Comparison of ENCODE assay signal across 25 mouse cellular contexts in genomic region chr10:93855126-93855525, GRCm38 (mm10). TPM values are rescaled to one million over a fixed set of nuclear protein-coding genes. Genes with fewer than 3 reads are reported as not detected.
DNase-seq lines count a peak whose midpoint lies in the region; ATAC-seq and TF ChIP-seq lines count a peak whose summit lies in the region.
"Had no signal": no experiment of that assay in that cellular context is flagged by ENCODE, and none has a peak within 500 bp of the region (broad histone marks: within the 10 kb centered on the region; RNA-seq: fewer than 3 reads in every experiment).

No protein-coding gene starts in this region.

- no peak overlapping the region for H3K4me2 ChIP-seq in intestine, embryonic 14.5 days (ENCODE audit: low read length)
- H3K4me2 ChIP-seq in intestine, embryonic 16.5 days (ENCODE audit: low read depth, low read length) = no peak overlapping the region

- DNase-seq in heart, adult 11 months = peak; percentile 68
- DNase-seq in heart, postnatal 10 days = no peak
- DNase-seq in intestine, embryonic 14.5 days (ENCODE audit: low spot score) = peak; percentile 12
- DNase-seq in MEL (ENCODE audit: low read depth, low spot score) (peak; percentile 71), MEL-GATA-1-ER (ENCODE audit: extremely low read depth, low read depth) (peak; percentile 52)
- DNase-seq in layer of hippocampus, adult 18-20 months (ENCODE audit: low spot score in 2 of 2) = no peak
- no peak for DNase-seq in gastrocnemius, postnatal 36 days
- DNase-seq: adrenal gland, adult 2 months; adrenal gland, adult 8-10 months; adrenal gland, postnatal 10 days; adrenal gland, postnatal 14 days; adrenal gland, postnatal 25 days; adrenal gland, postnatal 36 days; B cell, adult 2 months; cerebellum, adult 11 months; cerebellum, adult 11-12 months; cerebellum, adult 18-20 months; cerebellum, adult 2 months had no signal

- no peak for ATAC-seq in intestine, embryonic 14.5 days (replicated peaks; ENCODE audit: low FRiP score, low TSS enrichment, low read depth)
- no peak for ATAC-seq in intestine, embryonic 16.5 days
- ATAC-seq: activated CD4-positive, CD25-positive, alpha-beta regulatory T cell, adult 4 months; CD4-positive, CD25-positive, alpha-beta regulatory T cell, adult 4 months; Patski had no signal

- TF ChIP-seq EP300 in MEL (IDR thresholded peaks at IDR 0.05; ENCODE audit: low read depth in 1 of 2, low read length in 2 of 2) = peak; percentile 40 to 64; a peak in 3 of 4 replicates

- no peaks in the 10 kb centered on the region for H3K27me3 ChIP-seq in intestine, embryonic 14.5 days (replicated peaks; ENCODE audit: control insufficient read depth, insufficient read depth, low read length)
- H3K27me3 ChIP-seq in intestine, embryonic 16.5 days (replicated peaks; ENCODE audit: control insufficient read depth, insufficient read depth, low read length) = no peaks in the 10 kb centered on the region
- H3K27me3 ChIP-seq in MEL (ENCODE audit: control insufficient read depth in 1 of 2, insufficient read depth in 2 of 2, low read length in 2 of 2) = no peaks in the 10 kb centered on the region
- H3K27me3 ChIP-seq: CH12.LX, Patski had no signal

- H3K36me3 ChIP-seq in intestine, embryonic 14.5 days (ENCODE audit: control insufficient read depth, insufficient read depth, low read length) = peaks cover 14% of the 10 kb centered on the region
- H3K36me3 ChIP-seq in intestine, embryonic 16.5 days (ENCODE audit: control insufficient read depth, insufficient read depth, low read length) = peaks cover 3% of the 10 kb centered on the region; the same call in 1 of the 2 replicates
- H3K36me3 ChIP-seq in MEL (ENCODE audit: control insufficient read depth in 1 of 2, insufficient read depth in 2 of 2, low read length in 2 of 2) = peaks cover 1 to 13% of the 10 kb centered on the region in 2 experiments

- no peak for TF ChIP-seq RAD21 in MEL (IDR thresholded peaks at IDR 0.05; ENCODE audit: low read depth, low read length)

- H3K27ac ChIP-seq in intestine, embryonic 14.5 days (ENCODE audit: low read depth) = no peak overlapping the region
- no peak overlapping the region for H3K27ac ChIP-seq in intestine, embryonic 16.5 days (ENCODE audit: low read length)
- peak overlapping the region; percentile 46 for H3K27ac ChIP-seq in MEL (ENCODE audit: control insufficient read depth, low read depth, low read length)

- no peak overlapping the region for H3K4me3 ChIP-seq in intestine, embryonic 14.5 days (ENCODE audit: low read depth, low read length)
- H3K4me3 ChIP-seq in intestine, embryonic 16.5 days (ENCODE audit: low read length) = no peak overlapping the region
- peak overlapping the region in 1 of 2 experiments; percentile 33; a peak in 2 of 4 replicates for H3K4me3 ChIP-seq in MEL (ENCODE audit: control insufficient read depth in 1 of 2, insufficient read depth in 1 of 2, low read depth in 2 of 2, low read length in 2 of 2)

- no peak overlapping the region for H3K9ac ChIP-seq in intestine, embryonic 14.5 days (ENCODE audit: low read length)
- H3K9ac ChIP-seq in intestine, embryonic 16.5 days (ENCODE audit: low read depth, low read length) = no peak overlapping the region
- no peak overlapping the region for H3K9ac ChIP-seq in MEL (ENCODE audit: control insufficient read depth, low read depth, low read length, poor library complexity, severe bottlenecking)

- no peaks in the 10 kb centered on the region for H3K79me2 ChIP-seq in MEL (ENCODE audit: control insufficient read depth, insufficient read depth, low read length, poor library complexity)

- TF ChIP-seq POLR2A in MEL (IDR thresholded peaks at IDR 0.05; ENCODE audit: control insufficient read depth in 1 of 2, insufficient read depth in 1 of 2, low read depth in 1 of 2, low read length in 2 of 2, poor library complexity in 1 of 2) = no peak

- no peaks in the 10 kb centered on the region for H3K9me3 ChIP-seq in intestine, embryonic 14.5 days (ENCODE audit: control insufficient read depth, low read length)
- no peaks in the 10 kb centered on the region for H3K9me3 ChIP-seq in intestine, embryonic 16.5 days (ENCODE audit: control insufficient read depth, low read length)
- no peaks in the 10 kb centered on the region for H3K9me3 ChIP-seq in MEL (replicated peaks; ENCODE audit: insufficient read depth, low read length)
- H3K9me3 ChIP-seq: G1E had no signal

- no peak for TF ChIP-seq CTCF in MEL (IDR thresholded peaks at IDR 0.05 in 2 of 3, conservative IDR thresholded peaks at IDR 0.05 in 1 of 3; ENCODE audit: control insufficient read depth in 1 of 3, insufficient read depth in 1 of 3, low read depth in 2 of 3, low read length in 3 of 3, poor library complexity in 1 of 3, severe bottlenecking in 1 of 3)

- H3K4me1 ChIP-seq in intestine, embryonic 14.5 days (replicated peaks; ENCODE audit: control insufficient read depth, insufficient read depth, low read length) = no peaks in the 10 kb centered on the region
- no peaks in the 10 kb centered on the region for H3K4me1 ChIP-seq in intestine, embryonic 16.5 days (ENCODE audit: control insufficient read depth, insufficient read depth, low read length)
- H3K4me1 ChIP-seq in MEL (ENCODE audit: control insufficient read depth in 1 of 2, insufficient read depth in 2 of 2, low read length in 2 of 2) = peaks cover 6 to 17% of the 10 kb centered on the region in 2 experiments

- WGBS in intestine, embryonic 14.5 days = 89% methylated on average over 9 of the region's 9 CpGs
- WGBS in intestine, embryonic 16.5 days = 90% methylated on average over 9 of the region's 9 CpGs

- intact Hi-C loops in heart, postnatal 10 days (cut with DNase I) = no loop called here
- intact Hi-C loops in gastrocnemius, postnatal 36 days (cut with DNase I) = no loop called here

TF ChIP-seq in MEL, 35 proteins besides CTCF, POLR2A, EP300 and RAD21 (continues in another document):
- peak; percentile 91 for TF ChIP-seq GATA1 (IDR thresholded peaks at IDR 0.05; ENCODE audit: low read depth, low read length)
- no peak for TF ChIP-seq CHD2 (IDR thresholded peaks at IDR 0.05; ENCODE audit: low read length)
- no peak for TF ChIP-seq MEF2A (IDR thresholded peaks at IDR 0.05; ENCODE audit: extremely low read depth, insufficient replicate concordance, low read depth, low read length, poor library complexity, severe bottlenecking)
- TF ChIP-seq NELFE (IDR thresholded peaks at IDR 0.05; ENCODE audit: low read depth, low read length) = no peak
- no peak for TF ChIP-seq ZMIZ1 (IDR thresholded peaks at IDR 0.05; ENCODE audit: low read depth, low read length)
- TF ChIP-seq SIN3A (IDR thresholded peaks at IDR 0.05; ENCODE audit: low read length) = no peak
- no peak for TF ChIP-seq MYC (IDR thresholded peaks at IDR 0.05; ENCODE audit: low read depth, low read length)
- TF ChIP-seq USF2 (IDR thresholded peaks at IDR 0.05; ENCODE audit: borderline replicate concordance in 1 of 2, insufficient read depth in 1 of 2, low read depth in 1 of 2, low read length in 2 of 2) = no peak
- no peak for TF ChIP-seq MYB (IDR thresholded peaks at IDR 0.05; ENCODE audit: low read depth, low read length)
- TF ChIP-seq RCOR1 (IDR thresholded peaks at IDR 0.05; ENCODE audit: low read depth, low read length) = peak; percentile 35; the same call in 1 of the 2 replicates
- TF ChIP-seq KAT2A (conservative IDR thresholded peaks at IDR 0.05; ENCODE audit: low read depth, low read length) = no peak
- TF ChIP-seq POLR2AphosphoS5 (IDR thresholded peaks at IDR 0.05; ENCODE audit: borderline replicate concordance, low read depth, low read length) = no peak
- no peak for TF ChIP-seq UBTF (IDR thresholded peaks at IDR 0.05; ENCODE audit: borderline replicate concordance, insufficient read depth, low read depth, low read length)
- TF ChIP-seq NRF1 (IDR thresholded peaks at IDR 0.05; ENCODE audit: insufficient read depth, low read depth, low read length, poor library complexity, severe bottlenecking) = no peak
- no peak for TF ChIP-seq MAZ (IDR thresholded peaks at IDR 0.05; ENCODE audit: low read depth, low read length)
- no peak for TF ChIP-seq MAX (IDR thresholded peaks at IDR 0.05; ENCODE audit: low read length)
- TF ChIP-seq ELF1 (IDR thresholded peaks at IDR 0.05; ENCODE audit: low read depth, low read length) = no peak
- TF ChIP-seq GABPA (IDR thresholded peaks at IDR 0.05; ENCODE audit: low read depth, low read length) = no peak
- TF ChIP-seq ZKSCAN1 (IDR thresholded peaks at IDR 0.05; ENCODE audit: low read depth, low read length) = no peak
- TF ChIP-seq ZNF384 (IDR thresholded peaks at IDR 0.05; ENCODE audit: low read depth, low read length) = 0 out of 2 replicates have a peak, but pooled peaks have one; percentile 16
- TF ChIP-seq TBP (IDR thresholded peaks at IDR 0.05; ENCODE audit: low read depth, low read length) = no peak
- TF ChIP-seq ZC3H11A (IDR thresholded peaks at IDR 0.05; ENCODE audit: low read depth, low read length) = no peak
- TF ChIP-seq TCF12 (IDR thresholded peaks at IDR 0.05; ENCODE audit: low read depth, low read length) = no peak
- TF ChIP-seq POLR2AphosphoS2 (IDR thresholded peaks at IDR 0.05; ENCODE audit: low read length) = no peak
- TF ChIP-seq MAFK (IDR thresholded peaks at IDR 0.05; ENCODE audit: borderline replicate concordance, low read depth, low read length) = no peak
- TF ChIP-seq HCFC1 (IDR thresholded peaks at IDR 0.05; ENCODE audit: low read depth, low read length) = no peak

RNA-seq across cellular contexts. Expression of gene Usp44, which starts 23.8 kb away (rescaled TPM):
- total RNA-seq in heart, postnatal 10 days (2021) = not detected
- 0.38 and 0.86 TPM in 2 replicates for polyA plus RNA-seq in intestine, embryonic 14.5 days (2014; fragmentation: Nextera tagmentation; extraction: Ambion mirVana)
- polyA plus RNA-seq in intestine, embryonic 16.5 days (2015; fragmentation: Nextera tagmentation; extraction: Ambion mirVana) = 0.17 and 0.34 TPM in 2 replicates
- 0.07 and 0.12 TPM in 2 replicates for total RNA-seq in MEL (2012; rRNA removed)
- polyA plus RNA-seq in MEL (2012; ENCODE audit: insufficient read depth in 1 of 2, insufficient read length in 2 of 2, low read depth in 1 of 2, low replicate concordance in 2 of 2, missing spikeins in 1 of 2) = 1 to 10 TPM in 1 of 2 experiments, not detected in 1; 1.4 TPM
- total RNA-seq in layer of hippocampus, adult 18-20 months (2021) = not detected
- total RNA-seq in gastrocnemius, postnatal 36 days (2021) = under 1 TPM; 0.22 to 0.46 TPM
- total RNA-seq: adrenal gland, adult 18-20 months; adrenal gland, adult 2 months; adrenal gland, adult 8-10 months; adrenal gland, postnatal 10 days; adrenal gland, postnatal 14 days; adrenal gland, postnatal 25 days; adrenal gland, postnatal 36 days had no signal
- polyA plus RNA-seq: adrenal gland, adult 2 months; CD4-positive, CD25-positive, alpha-beta regulatory T cell, adult 4 months had no signal

RNA-seq across cellular contexts. Expression of gene Metap2, which starts 41.8 kb away (rescaled TPM):
- total RNA-seq in heart, postnatal 10 days (2021) = 100 to 1,000 TPM; 150 to 156 TPM
- 206 and 207 TPM in 2 replicates for polyA plus RNA-seq in intestine, embryonic 14.5 days (2014; fragmentation: Nextera tagmentation; extraction: Ambion mirVana)
- polyA plus RNA-seq in intestine, embryonic 16.5 days (2015; fragmentation: Nextera tagmentation; extraction: Ambion mirVana) = 162 and 169 TPM in 2 replicates
- total RNA-seq in MEL (2012; rRNA removed) = 326 and 387 TPM in 2 replicates
- 1,000 to 10,000 TPM in 1 of 2 experiments, 100 to 1,000 TPM in 1; 921 to 2,567 TPM for polyA plus RNA-seq in MEL (2012; ENCODE audit: insufficient read depth in 1 of 2, insufficient read length in 2 of 2, low read depth in 1 of 2, low replicate concordance in 2 of 2, missing spikeins in 1 of 2)
- 100 to 1,000 TPM; 114 to 116 TPM for total RNA-seq in layer of hippocampus, adult 18-20 months (2021)
- 100 to 1,000 TPM; 156 to 159 TPM for total RNA-seq in gastrocnemius, postnatal 36 days (2021)

Comparison
In these comparisons a context has a peak if more than half of its experiments do, and no peak if none do; other contexts are left out.
1. DNase-seq: peak in heart, adult 11 months (single experiment), intestine, embryonic 14.5 days (single experiment), MEL (single experiment) and MEL-GATA-1-ER (single experiment); none in heart, postnatal 10 days (0 of 2), layer of hippocampus, adult 18-20 months (0 of 2) and gastrocnemius, postnatal 36 days (0 of 2).